Mouse (Mus musculus) cerebellum, adult 2 months (tissue): ENCODE results near the gene Atp1a3.

Experiments used
- CTCF ChIP-seq: fragments of 200-500 bp; IDR thresholded peaks from 2 replicates; pipeline ENCODE4 v1.5.1; 2011; ENCODE audit warnings: low read depth, mild to moderate bottlenecking, control low read depth, low read length, moderate library complexity, borderline replicate concordance; ENCODE audit not compliant: insufficient read depth
- POLR2A ChIP-seq: fragments of 200-500 bp; IDR thresholded peaks from 2 replicates; pipeline ENCODE4 v1.6.1; 2011; ENCODE audit warnings: low read length, control low read depth, borderline replicate concordance; ENCODE audit not compliant: insufficient read depth

- no peak for TF ChIP-seq CTCF
- no peak for TF ChIP-seq POLR2A
Observed at GRCm38 (mm10) chr7:25034796-25035195, 29.0 kb upstream of the Atp1a3 start.
